Mouse (Mus musculus) neural tube, embryonic 10.5 days (tissue): Measurements from ENCODE around the gene Gpr176.

ENCODE experiments used
- DNase-seq: peaks from one replicate; pipeline ENCODE4 v3.0.0-alpha.2; 2017; ENCODE audit warnings: low spot score; ENCODE audit errors: extremely low spot score

Gene Gpr176

GRCm38 (mm10) chr2:118372901-118373571 is at the start of gene Gpr176:
Gene Gpr176, minus strand, starts transcription at chr2:118373419.
- DNase-seq = peak; percentile 65

GRCm38 (mm10) chr2:118422385-118422784 is 49.2 kb upstream of the Gpr176 start:
- DNase-seq = no peak

GRCm38 (mm10) chr2:118421951-118422350 is 48.7 kb upstream of the Gpr176 start:
- no peak for DNase-seq

GRCm38 (mm10) chr2:118418076-118418475 is 44.9 kb upstream of the Gpr176 start:
- no peak for DNase-seq

GRCm38 (mm10) chr2:118415601-118416355 is 42.6 kb upstream of the Gpr176 start:
- DNase-seq = no peak

GRCm38 (mm10) chr2:118412821-118413220 is 39.6 kb upstream of the Gpr176 start:
- no peak for DNase-seq

GRCm38 (mm10) chr2:118408336-118408895 is 35.2 kb upstream of the Gpr176 start:
- no peak for DNase-seq

GRCm38 (mm10) chr2:118406811-118407210 is 33.6 kb upstream of the Gpr176 start:
- DNase-seq = no peak

GRCm38 (mm10) chr2:118405568-118405967 is 32.3 kb upstream of the Gpr176 start:
- DNase-seq = no peak

- no peak for DNase-seq
Measured at GRCm38 (mm10) chr2:118404336-118404735, 31.1 kb upstream of the Gpr176 start.

- DNase-seq = no peak
Measured at GRCm38 (mm10) chr2:118401834-118402727, 28.9 kb upstream of the Gpr176 start.

GRCm38 (mm10) chr2:118399751-118400150 is 26.5 kb upstream of the Gpr176 start:
- DNase-seq = no peak

- no peak for DNase-seq
Measured at GRCm38 (mm10) chr2:118391201-118391600, 18.0 kb upstream of the Gpr176 start.

- no peak for DNase-seq
Measured at GRCm38 (mm10) chr2:118390072-118390471, 16.9 kb upstream of the Gpr176 start.

- DNase-seq = no peak
Measured at GRCm38 (mm10) chr2:118389569-118389968, 16.4 kb upstream of the Gpr176 start.

GRCm38 (mm10) chr2:118388341-118389335 is 15.4 kb upstream of the Gpr176 start, which contains the start of gene Eif2ak4:
Gene Eif2ak4, plus strand, starts transcription at chr2:118388618.
- DNase-seq = peak; percentile 96

GRCm38 (mm10) chr2:118383387-118383786 is 10.2 kb upstream of the Gpr176 start:
- DNase-seq = no peak

GRCm38 (mm10) chr2:118379756-118380155 is 6.5 kb upstream of the Gpr176 start:
- no peak for DNase-seq

- DNase-seq = no peak
Measured at GRCm38 (mm10) chr2:118375931-118376330, 2.7 kb upstream of the Gpr176 start.

GRCm38 (mm10) chr2:118375522-118375921 is 2.3 kb upstream of the Gpr176 start:
- no peak for DNase-seq
